Mouse (Mus musculus): Measurements from ENCODE around the gene Camsap3. TPM values are rescaled to one million over a fixed set of nuclear protein-coding genes. Genes with fewer than 3 reads are reported as not detected.

The Camsap3 gene
- total RNA-seq, 1 experiment: 22.4 TPM

DNA sequence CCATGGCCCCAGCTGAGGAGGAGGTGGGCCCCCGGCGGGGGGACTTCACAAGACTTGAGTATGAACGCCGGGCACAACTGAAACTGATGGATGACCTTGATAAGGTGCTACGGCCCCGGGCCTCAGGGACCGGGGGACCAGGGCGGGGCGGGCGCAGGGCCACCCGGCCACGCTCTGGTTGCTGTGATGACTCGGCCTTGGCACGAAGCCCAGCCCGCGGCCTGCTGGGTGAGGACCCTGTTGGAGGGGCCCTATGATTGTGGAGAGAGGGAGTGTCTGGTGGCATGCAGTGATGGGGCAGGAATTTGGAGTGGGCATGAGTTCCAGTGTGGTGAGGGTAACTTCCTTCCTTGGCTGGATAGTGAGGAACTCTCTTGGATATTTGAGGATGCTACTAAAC, 19.5 kb downstream of the Camsap3 start:
- Histone ChIP-seq H3K9ac (ENCODE audit: insufficient read depth, low read depth, low read length, poor library complexity, severe bottlenecking) (peak overlapping the region; percentile 35; the same call in 1 of the 2 replicates), H3K4me1 (ENCODE audit: control insufficient read depth in 2 of 2, insufficient read depth in 2 of 2, low read length in 2 of 2, poor library complexity in 1 of 2) (peaks cover 0 to 18% of the 10 kb centered on the region in 2 experiments; a peak in 1 of 4 replicates), H3K36me3 (ENCODE audit: control insufficient read depth, insufficient read depth, low read length, poor library complexity, severe bottlenecking) (peaks cover 81% of the 10 kb centered on the region), H3K9me3 (ENCODE audit: control insufficient read depth, insufficient read depth, low read depth, low read length) (no peaks in the 10 kb centered on the region), H3K27ac (ENCODE audit: insufficient read depth, low read depth, low read length, poor library complexity, severe bottlenecking) (no peak overlapping the region), H3K4me3 (ENCODE audit: insufficient read depth in 1 of 2, low read depth in 1 of 2, low read length in 2 of 2, poor library complexity in 1 of 2, severe bottlenecking in 1 of 2) (peak overlapping the region; percentile 5 to 43; a peak in 2 of 4 replicates)
- DNase-seq (ENCODE audit: low read depth, low spot score): no peak
- no peak for TF ChIP-seq ZC3H11A (IDR thresholded peaks at IDR 0.05; ENCODE audit: borderline replicate concordance, low read depth, low read length)
- TF ChIP-seq MAFK (IDR thresholded peaks at IDR 0.05; ENCODE audit: insufficient read depth, low read depth, low read length): no peak
- no peak for TF ChIP-seq HCFC1 (IDR thresholded peaks at IDR 0.05; ENCODE audit: borderline replicate concordance, insufficient read depth, low read length)
- TF ChIP-seq ZNF384 (IDR thresholded peaks at IDR 0.05; ENCODE audit: low read depth, low read length): no peak
- no peak for TF ChIP-seq CHD2 (IDR thresholded peaks at IDR 0.05; ENCODE audit: low read depth, low read length)
- in situ Hi-C loops (cut with MboI; ENCODE audit: low sequenced_read_pairs in 2 of 2, unreplicated experiment in 2 of 2): no loop called here

DNA sequence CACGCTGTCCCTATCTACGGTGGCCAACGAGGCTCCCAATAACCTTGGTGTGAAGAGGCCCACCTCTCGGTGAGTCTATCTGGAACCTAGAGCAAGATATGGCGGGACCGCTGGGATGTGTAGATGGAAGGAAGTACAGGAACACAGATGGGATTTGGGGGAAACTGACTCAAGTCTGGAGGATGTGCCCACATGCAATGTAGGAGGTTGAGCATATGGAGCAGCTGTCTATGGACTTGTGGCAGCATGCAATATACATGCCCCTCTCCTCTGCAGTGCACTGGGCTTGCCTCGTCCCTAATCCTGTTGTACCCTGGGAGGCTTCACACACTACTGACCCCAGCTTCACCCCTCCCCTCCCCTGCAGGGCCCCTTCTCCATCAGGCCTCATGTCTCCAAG, 20.7 kb downstream of the Camsap3 start:
- in situ Hi-C loops (cut with MboI; ENCODE audit: low sequenced_read_pairs in 2 of 2, unreplicated experiment in 2 of 2): no loop called here

DNA sequence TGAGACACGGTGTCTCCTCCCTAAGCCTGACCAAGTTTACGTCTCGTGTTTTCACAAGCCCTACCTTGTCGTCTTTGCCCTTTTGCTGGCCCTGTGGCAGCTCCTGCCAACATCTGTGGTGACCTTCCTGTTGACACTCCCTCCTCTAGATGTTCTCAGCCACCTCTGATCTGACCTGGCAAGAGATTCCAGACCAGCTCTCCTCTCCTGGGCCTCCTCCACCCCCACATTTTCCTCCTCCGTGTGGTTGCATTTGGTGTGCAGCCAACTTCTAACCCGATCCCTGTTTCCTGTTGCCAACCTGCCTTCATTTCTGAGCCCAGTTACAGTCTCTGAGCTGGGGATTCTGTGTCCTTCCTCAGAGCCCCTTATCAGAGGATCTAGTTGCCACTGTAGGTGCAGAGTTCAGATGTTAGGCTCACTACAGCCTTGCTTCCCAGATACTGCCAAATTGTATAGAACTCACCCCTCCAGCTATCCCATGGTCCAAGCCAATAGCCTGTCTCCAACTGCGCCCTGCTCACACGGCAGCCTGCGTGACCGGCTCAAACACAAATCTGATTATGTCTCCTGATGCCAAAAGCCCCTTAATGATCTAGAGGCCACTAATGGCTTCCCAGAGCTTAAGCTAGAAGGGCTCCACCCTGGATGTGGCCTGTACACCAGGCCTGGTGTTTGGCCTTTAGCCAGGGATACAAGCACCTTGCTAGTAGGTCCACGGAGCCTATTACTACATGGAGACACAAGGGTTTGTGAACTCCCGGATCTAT, 22.1 kb downstream of the Camsap3 start:
- no peak overlapping the region for H3K4me3 ChIP-seq (ENCODE audit: insufficient read depth in 1 of 2, low read depth in 1 of 2, low read length in 2 of 2, poor library complexity in 1 of 2, severe bottlenecking in 1 of 2)
- no peak for TF ChIP-seq MAFK (IDR thresholded peaks at IDR 0.05; ENCODE audit: insufficient read depth, low read depth, low read length)
- TF ChIP-seq HCFC1 (IDR thresholded peaks at IDR 0.05; ENCODE audit: borderline replicate concordance, insufficient read depth, low read length): no peak
- TF ChIP-seq ZNF384 (IDR thresholded peaks at IDR 0.05; ENCODE audit: low read depth, low read length): no peak
- TF ChIP-seq ZC3H11A (IDR thresholded peaks at IDR 0.05; ENCODE audit: borderline replicate concordance, low read depth, low read length): no peak
- no peak for TF ChIP-seq CHD2 (IDR thresholded peaks at IDR 0.05; ENCODE audit: low read depth, low read length)
- H3K9ac ChIP-seq (ENCODE audit: insufficient read depth, low read depth, low read length, poor library complexity, severe bottlenecking): no peak overlapping the region
- H3K9me3 ChIP-seq (ENCODE audit: control insufficient read depth, insufficient read depth, low read depth, low read length): no peaks in the 10 kb centered on the region
- H3K4me1 ChIP-seq (ENCODE audit: control insufficient read depth in 2 of 2, insufficient read depth in 2 of 2, low read length in 2 of 2, poor library complexity in 1 of 2): peaks cover 0 to 16% of the 10 kb centered on the region in 2 experiments; a peak in 1 of 4 replicates
- H3K27ac ChIP-seq (ENCODE audit: insufficient read depth, low read depth, low read length, poor library complexity, severe bottlenecking): peak overlapping the region; percentile 2
- no peak for DNase-seq (ENCODE audit: low read depth, low spot score)
- in situ Hi-C loops (cut with MboI; ENCODE audit: low sequenced_read_pairs in 2 of 2, unreplicated experiment in 2 of 2): no loop called here
- H3K36me3 ChIP-seq (ENCODE audit: control insufficient read depth, insufficient read depth, low read length, poor library complexity, severe bottlenecking): peaks cover 80% of the 10 kb centered on the region

More for the DNA sequence above, 20.7 kb downstream of the Camsap3 start:
- H3K36me3 ChIP-seq (ENCODE audit: control insufficient read depth, insufficient read depth, low read length, poor library complexity, severe bottlenecking): peaks cover 80% of the 10 kb centered on the region
- H3K4me1 ChIP-seq (ENCODE audit: control insufficient read depth in 2 of 2, insufficient read depth in 2 of 2, low read length in 2 of 2, poor library complexity in 1 of 2): peaks cover 0 to 18% of the 10 kb centered on the region in 2 experiments; a peak in 1 of 4 replicates
- no peak overlapping the region for H3K4me3 ChIP-seq (ENCODE audit: insufficient read depth in 1 of 2, low read depth in 1 of 2, low read length in 2 of 2, poor library complexity in 1 of 2, severe bottlenecking in 1 of 2)
- no peaks in the 10 kb centered on the region for H3K9me3 ChIP-seq (ENCODE audit: control insufficient read depth, insufficient read depth, low read depth, low read length)
- TF ChIP-seq ZNF384 (IDR thresholded peaks at IDR 0.05; ENCODE audit: low read depth, low read length): no peak
- no peak for TF ChIP-seq MAFK (IDR thresholded peaks at IDR 0.05; ENCODE audit: insufficient read depth, low read depth, low read length)
- TF ChIP-seq HCFC1 (IDR thresholded peaks at IDR 0.05; ENCODE audit: borderline replicate concordance, insufficient read depth, low read length): no peak
- no peak for TF ChIP-seq CHD2 (IDR thresholded peaks at IDR 0.05; ENCODE audit: low read depth, low read length)
- TF ChIP-seq ZC3H11A (IDR thresholded peaks at IDR 0.05; ENCODE audit: borderline replicate concordance, low read depth, low read length): no peak
- no peak for DNase-seq (ENCODE audit: low read depth, low spot score)
- no peak overlapping the region for H3K27ac ChIP-seq (ENCODE audit: insufficient read depth, low read depth, low read length, poor library complexity, severe bottlenecking)
- no peak overlapping the region for H3K9ac ChIP-seq (ENCODE audit: insufficient read depth, low read depth, low read length, poor library complexity, severe bottlenecking)

DNA sequence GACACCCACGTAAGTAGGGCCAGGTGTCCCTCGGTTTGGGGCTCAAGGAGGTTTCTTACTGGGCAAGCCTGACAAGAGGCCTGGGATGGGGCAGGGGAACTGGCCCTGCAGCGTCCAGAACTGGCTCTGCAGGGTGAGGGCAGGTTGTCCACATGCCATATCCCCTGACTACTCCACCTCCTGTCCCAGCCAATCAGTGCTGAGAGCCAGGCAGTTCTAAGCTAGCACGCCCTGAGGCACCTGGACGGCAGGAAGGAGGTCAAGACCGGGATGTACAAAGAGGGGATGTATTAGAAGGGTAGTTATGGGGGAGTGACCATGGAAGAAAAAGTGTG, 22.7 kb downstream of the Camsap3 start:
- H3K4me1 ChIP-seq (ENCODE audit: control insufficient read depth in 2 of 2, insufficient read depth in 2 of 2, low read length in 2 of 2, poor library complexity in 1 of 2): peaks cover 0 to 16% of the 10 kb centered on the region in 2 experiments; a peak in 1 of 4 replicates
- H3K27ac ChIP-seq (ENCODE audit: insufficient read depth, low read depth, low read length, poor library complexity, severe bottlenecking): no peak overlapping the region
- H3K36me3 ChIP-seq (ENCODE audit: control insufficient read depth, insufficient read depth, low read length, poor library complexity, severe bottlenecking): peaks cover 76% of the 10 kb centered on the region
- H3K9me3 ChIP-seq (ENCODE audit: control insufficient read depth, insufficient read depth, low read depth, low read length): no peaks in the 10 kb centered on the region
- TF ChIP-seq MAFK (IDR thresholded peaks at IDR 0.05; ENCODE audit: insufficient read depth, low read depth, low read length) (no peak), HCFC1 (IDR thresholded peaks at IDR 0.05; ENCODE audit: borderline replicate concordance, insufficient read depth, low read length) (no peak), CHD2 (IDR thresholded peaks at IDR 0.05; ENCODE audit: low read depth, low read length) (no peak), ZC3H11A (IDR thresholded peaks at IDR 0.05; ENCODE audit: borderline replicate concordance, low read depth, low read length) (no peak), ZNF384 (IDR thresholded peaks at IDR 0.05; ENCODE audit: low read depth, low read length) (no peak)
- no peak overlapping the region for H3K9ac ChIP-seq (ENCODE audit: insufficient read depth, low read depth, low read length, poor library complexity, severe bottlenecking)
- in situ Hi-C loops (cut with MboI; ENCODE audit: low sequenced_read_pairs in 2 of 2, unreplicated experiment in 2 of 2): no loop called here
- no peak overlapping the region for H3K4me3 ChIP-seq (ENCODE audit: insufficient read depth in 1 of 2, low read depth in 1 of 2, low read length in 2 of 2, poor library complexity in 1 of 2, severe bottlenecking in 1 of 2)
- no peak for DNase-seq (ENCODE audit: low read depth, low spot score)
